Mouse (Mus musculus) forebrain, embryonic 11.5 days (tissue): ENCODE measurements around the gene Ppp2r5d. TPM values are rescaled to one million over a fixed set of nuclear protein-coding genes. Genes with fewer than 3 reads are reported as not detected.

ENCODE experiments used
- ATAC-seq: fragments of 200-750 bp; cut with Nextera tagmentation; replicated peaks from 2 replicates; pipeline ENCODE4 v1.8.0; 2017; ENCODE audit warnings: moderate TSS enrichment; ENCODE audit not compliant: low FRiP score
- DNase-seq: peaks from one replicate; pipeline ENCODE4 v3.0.0-alpha.2; 2017; ENCODE audit warnings: low spot score
- H3K27ac ChIP-seq: fragments of 300-500 bp; sonication (generic); 2 replicates; pipeline ENCODE4 v1.5.1; 2014; ENCODE audit warnings: low read depth, low read length
- H3K27me3 ChIP-seq: fragments of 300-500 bp; sonication (generic); 2 replicates; pipeline ENCODE4 v1.6.1; 2014; ENCODE audit warnings: mild to moderate bottlenecking, low read length, mixed read lengths; ENCODE audit not compliant: control insufficient read depth, insufficient read depth
- H3K36me3 ChIP-seq: fragments of 300-500 bp; sonication (generic); 2 replicates; pipeline ENCODE4 v1.6.1; 2014; ENCODE audit warnings: mild to moderate bottlenecking, low read length, moderate library complexity, mixed read lengths; ENCODE audit not compliant: control insufficient read depth, insufficient read depth
- H3K4me1 ChIP-seq: fragments of 300-500 bp; sonication (generic); replicated peaks from 2 replicates; pipeline ENCODE4 v1.6.1; 2014; ENCODE audit warnings: low read length, mixed read lengths; ENCODE audit not compliant: control insufficient read depth, insufficient read depth
- H3K4me2 ChIP-seq: fragments of 300-500 bp; sonication (generic); 2 replicates; pipeline ENCODE4 v1.6.1; 2014; ENCODE audit warnings: low read depth, mild to moderate bottlenecking, low read length, moderate library complexity, mixed read lengths; ENCODE audit not compliant: severe bottlenecking
- H3K4me3 ChIP-seq: fragments of 300-500 bp; sonication (generic); 2 replicates; pipeline ENCODE4 v1.5.1; 2014; ENCODE audit warnings: low read depth, low read length
- H3K9ac ChIP-seq: fragments of 300-500 bp; sonication (generic); 2 replicates; pipeline ENCODE4 v1.6.1; 2014; ENCODE audit warnings: low read length
- H3K9me3 ChIP-seq: fragments of 300-500 bp; sonication (generic); 2 replicates; pipeline ENCODE4 v1.6.1; 2016; ENCODE audit warnings: low read length, mixed read lengths; ENCODE audit not compliant: control insufficient read depth
- WGBS: fragments of 180-500 bp; shearing (Covaris S2); extraction: QIAGEN DNeasy Blood & Tissue Kit; methylation state at CpG from one replicate; pipeline ENCODE4 v1.1.7; 2014; 5-methylcytosine and 5-hydroxymethylcytosine counted together
- polyA plus RNA-seq: library from polyadenylated mRNA; unstranded; fragments of >200 nt; fragmentation: Nextera tagmentation; extraction: Ambion mirVana; gene quantifications from 2 replicates; pipeline ENCODE4 v1.2.1, GENCODE M21; 2014

Gene Ppp2r5d
- polyA plus RNA-seq, 1 experiment from 2014 or later = 140 TPM

- no peak for ATAC-seq
- Histone ChIP-seq H3K27ac (no peak overlapping the region), H3K36me3 (no peaks in the 10 kb centered on the region; the same call in 1 of the 2 replicates), H3K4me3 (no peak overlapping the region), H3K4me2 (no peak overlapping the region), H3K9ac (no peak overlapping the region), H3K4me1 (peaks cover 11% of the 10 kb centered on the region), H3K9me3 (no peaks in the 10 kb centered on the region), H3K27me3 (no peaks in the 10 kb centered on the region)
- no peak for DNase-seq
- WGBS = 91% methylated on average over 6 of the region's 6 CpGs
Observed at GRCm38 (mm10) chr17:46698515-46698914, 6.4 kb downstream of the Ppp2r5d start.

- WGBS = 86% methylated on average over 1 of the region's 1 CpGs
- Histone ChIP-seq H3K4me2 (no peak overlapping the region), H3K27ac (no peak overlapping the region), H3K4me3 (no peak overlapping the region), H3K9me3 (no peaks in the 10 kb centered on the region), H3K36me3 (no peaks in the 10 kb centered on the region; the same call in 1 of the 2 replicates), H3K27me3 (no peaks in the 10 kb centered on the region), H3K4me1 (no peaks in the 10 kb centered on the region), H3K9ac (no peak overlapping the region)
- ATAC-seq (no peak), DNase-seq (no peak)
Observed at GRCm38 (mm10) chr17:46694517-46695063, 10.3 kb downstream of the Ppp2r5d start.

- 87% methylated on average over 2 of the region's 2 CpGs for WGBS
Observed at GRCm38 (mm10) chr17:46691390-46691789, 13.5 kb downstream of the Ppp2r5d start.

GRCm38 (mm10) chr17:46690665-46691064 is 14.2 kb downstream of the Ppp2r5d start:
- no peak overlapping the region for H3K27ac ChIP-seq
- DNase-seq = no peak
- ATAC-seq = no peak
- no peaks in the 10 kb centered on the region for H3K4me1 ChIP-seq
- no peak overlapping the region for H3K4me2 ChIP-seq
- no peak overlapping the region for H3K4me3 ChIP-seq
- H3K9ac ChIP-seq = no peak overlapping the region
- no peaks in the 10 kb centered on the region for H3K27me3 ChIP-seq
- no peaks in the 10 kb centered on the region; the same call in 1 of the 2 replicates for H3K36me3 ChIP-seq
- 91% methylated on average over 12 of the region's 12 CpGs for WGBS
- H3K9me3 ChIP-seq = no peaks in the 10 kb centered on the region

More at GRCm38 (mm10) chr17:46691390-46691789, 13.5 kb downstream of the Ppp2r5d start:
- no peak for DNase-seq
- H3K36me3 ChIP-seq = no peaks in the 10 kb centered on the region; the same call in 1 of the 2 replicates
- H3K27me3 ChIP-seq = no peaks in the 10 kb centered on the region
- no peak overlapping the region for H3K4me3 ChIP-seq
- no peaks in the 10 kb centered on the region for H3K9me3 ChIP-seq
- no peak for ATAC-seq
- H3K9ac ChIP-seq = no peak overlapping the region
- H3K4me2 ChIP-seq = no peak overlapping the region
- no peaks in the 10 kb centered on the region for H3K4me1 ChIP-seq
- no peak overlapping the region for H3K27ac ChIP-seq

GRCm38 (mm10) chr17:46685913-46686312 is 19.0 kb downstream of the Ppp2r5d start:
- 90% methylated on average over 6 of the region's 6 CpGs for WGBS
- DNase-seq (no peak), ATAC-seq (no peak)
- Histone ChIP-seq H3K4me2 (no peak overlapping the region), H3K9me3 (no peaks in the 10 kb centered on the region), H3K27ac (no peak overlapping the region), H3K9ac (no peak overlapping the region), H3K36me3 (peaks cover 12% of the 10 kb centered on the region; the same call in 1 of the 2 replicates), H3K27me3 (no peaks in the 10 kb centered on the region), H3K4me1 (peaks cover 5% of the 10 kb centered on the region; the same call in 1 of the 2 replicates), H3K4me3 (no peak overlapping the region)

- no peaks in the 10 kb centered on the region for H3K9me3 ChIP-seq
- no peak overlapping the region for H3K4me2 ChIP-seq
- H3K9ac ChIP-seq = no peak overlapping the region
- ATAC-seq = no peak
- no peaks in the 10 kb centered on the region for H3K27me3 ChIP-seq
- 83% methylated on average over 16 of the region's 16 CpGs for WGBS
- H3K4me1 ChIP-seq = peaks cover 8% of the 10 kb centered on the region; the same call in 1 of the 2 replicates
- H3K27ac ChIP-seq = no peak overlapping the region
- peaks cover 12% of the 10 kb centered on the region; the same call in 1 of the 2 replicates for H3K36me3 ChIP-seq
- DNase-seq = no peak
- H3K4me3 ChIP-seq = no peak overlapping the region
Observed at GRCm38 (mm10) chr17:46682654-46683389, 22.1 kb downstream of the Ppp2r5d start.

GRCm38 (mm10) chr17:46681466-46682118 is 23.3 kb downstream of the Ppp2r5d start:
- H3K9ac ChIP-seq = peak overlapping the region; percentile 55
- DNase-seq = no peak
- H3K9me3 ChIP-seq = no peaks in the 10 kb centered on the region
- peak overlapping the region; percentile 66 for H3K4me2 ChIP-seq
- peaks cover 12% of the 10 kb centered on the region; the same call in 1 of the 2 replicates for H3K36me3 ChIP-seq
- WGBS = 29% methylated on average over 12 of the region's 12 CpGs
- ATAC-seq = no peak
- no peaks in the 10 kb centered on the region for H3K27me3 ChIP-seq
- peaks cover 8% of the 10 kb centered on the region; the same call in 1 of the 2 replicates for H3K4me1 ChIP-seq
- H3K4me3 ChIP-seq = peak overlapping the region; percentile 84
- 0 out of 2 replicates have a peak overlapping the region, but pooled peaks have one; percentile 1 for H3K27ac ChIP-seq

- no peaks in the 10 kb centered on the region for H3K27me3 ChIP-seq
- H3K36me3 ChIP-seq = peaks cover 15% of the 10 kb centered on the region
- DNase-seq = peak; percentile 100
- H3K4me2 ChIP-seq = peak within 1 kb of the TSS; percentile 66
- H3K4me3 ChIP-seq = peak within 1 kb of the TSS; percentile 84
- H3K4me1 ChIP-seq = peaks cover 8% of the 10 kb centered on the region; the same call in 1 of the 2 replicates
- ATAC-seq = peak; percentile 97
- H3K9ac ChIP-seq = peak within 1 kb of the TSS; percentile 64
- H3K9me3 ChIP-seq = no peaks in the 10 kb centered on the region
- WGBS = under 1% methylated on average over 48 of the region's 49 CpGs
- peak within 1 kb of the TSS; percentile 82 for H3K27ac ChIP-seq
Observed at GRCm38 (mm10) chr17:46680760-46681373, 24.0 kb downstream of the Ppp2r5d start, which contains the start of gene Klhdc3. TSS of gene Klhdc3 (minus strand) at chr17:46680914.
